Mouse (Mus musculus) cerebellum, postnatal 14 days (tissue): ENCODE data around the gene Fastk.

Experiments
- DNase-seq, 2 experiments: peaks; one replicate each; pipeline ENCODE4 v3.0.0; 2021; ENCODE audit warnings: mixed read lengths in 2 of 2

The Fastk gene

DNA sequence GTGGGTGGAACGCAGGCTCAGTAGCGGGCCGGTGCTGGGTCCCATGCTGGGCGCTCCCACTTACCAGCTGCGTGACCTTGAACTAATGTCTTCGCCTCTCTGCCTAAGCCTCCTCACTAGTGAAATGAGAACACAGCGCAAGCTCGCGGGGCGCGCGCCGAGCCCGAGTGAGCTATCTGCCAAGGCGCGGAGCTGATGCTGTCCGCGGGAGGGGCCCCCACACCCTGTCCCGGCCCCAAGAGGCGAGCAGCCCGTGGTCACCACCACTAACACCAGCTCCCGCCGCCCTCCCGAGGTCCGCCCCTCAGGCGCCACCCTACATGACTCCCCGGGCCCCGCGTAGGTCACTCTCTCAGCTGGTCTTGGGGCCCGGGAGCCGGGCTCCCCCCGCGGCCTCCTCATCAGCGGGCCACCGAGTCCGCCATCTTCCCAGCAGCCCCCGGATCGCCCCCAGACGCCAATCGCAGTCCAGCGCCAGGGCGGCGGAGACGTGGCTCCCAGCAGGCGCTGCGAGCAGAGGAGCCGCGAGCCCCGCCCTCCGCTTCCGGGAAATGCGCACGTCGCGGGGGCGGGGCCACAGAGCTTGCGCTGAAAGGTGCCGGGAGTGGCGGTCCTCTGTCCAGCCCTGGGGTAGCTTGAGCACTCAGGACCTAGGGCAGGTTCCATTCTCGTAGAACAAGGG, at the start of gene Fastk:
Gene Fastk, minus strand, starts transcription at position 542 of the 682 bp plus-strand sequence.
- peak; percentile 95 to 97 for DNase-seq

DNA sequence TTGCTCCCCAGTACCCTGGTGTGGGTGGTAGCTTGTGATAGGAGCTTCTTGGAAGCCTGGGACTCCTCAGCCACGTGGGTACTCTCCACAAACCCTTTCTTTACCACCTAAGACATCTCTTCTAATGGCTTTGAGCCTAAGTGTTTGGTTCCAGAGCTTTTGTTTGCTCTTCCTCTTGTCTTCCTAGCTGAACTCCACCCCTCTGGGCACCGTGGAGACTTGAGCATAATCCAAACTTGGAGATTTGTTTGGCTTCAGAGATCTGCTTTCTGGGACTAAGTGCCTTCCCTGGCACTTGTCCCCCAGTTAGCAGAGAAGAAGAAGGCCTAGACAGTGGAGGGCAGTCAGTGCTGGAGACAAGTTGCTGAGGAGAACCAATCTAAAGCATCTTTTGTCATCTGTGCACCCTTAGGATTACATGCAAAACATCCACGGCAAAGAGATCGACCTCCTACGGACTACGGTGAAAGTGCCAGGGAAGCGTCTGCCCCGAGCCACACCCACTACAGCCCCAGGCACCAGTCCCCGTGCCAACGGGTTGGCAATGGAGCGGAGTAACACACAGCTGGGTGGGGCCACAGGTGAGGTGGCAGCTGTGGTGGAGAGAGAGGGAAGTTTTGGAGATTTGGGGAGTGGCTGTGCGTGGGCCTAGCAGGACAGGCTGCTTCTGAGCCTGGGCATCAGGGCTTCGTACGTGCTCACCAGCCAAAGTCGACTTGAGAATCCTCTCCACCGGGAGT, 47.6 kb upstream of the Fastk start:
- no peak for DNase-seq

DNA sequence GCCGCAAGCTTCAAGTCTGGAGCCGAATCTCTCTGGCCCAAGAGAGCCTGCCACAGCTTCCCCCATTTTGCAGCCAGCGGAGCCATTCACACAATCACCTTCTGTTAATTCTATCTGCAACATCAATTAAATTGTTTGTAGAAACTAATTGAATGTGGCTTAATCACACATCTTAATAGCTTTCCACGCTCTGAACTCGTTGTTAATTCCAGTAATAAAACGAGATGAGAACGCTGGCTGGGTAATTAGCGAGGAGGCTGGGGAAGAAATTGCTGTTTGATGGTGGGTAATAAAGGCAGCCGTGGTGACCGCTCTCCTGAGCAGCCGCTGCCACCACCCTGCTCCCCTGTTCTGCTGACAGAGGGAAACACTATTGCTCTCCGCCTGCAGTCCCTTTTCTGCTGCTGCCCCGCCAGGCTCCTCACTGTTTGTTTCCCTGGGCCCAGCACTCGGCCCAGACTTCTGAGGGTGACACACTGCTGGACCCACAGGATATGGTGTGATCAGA, 45.4 kb upstream of the Fastk start:
- DNase-seq: no peak

DNA sequence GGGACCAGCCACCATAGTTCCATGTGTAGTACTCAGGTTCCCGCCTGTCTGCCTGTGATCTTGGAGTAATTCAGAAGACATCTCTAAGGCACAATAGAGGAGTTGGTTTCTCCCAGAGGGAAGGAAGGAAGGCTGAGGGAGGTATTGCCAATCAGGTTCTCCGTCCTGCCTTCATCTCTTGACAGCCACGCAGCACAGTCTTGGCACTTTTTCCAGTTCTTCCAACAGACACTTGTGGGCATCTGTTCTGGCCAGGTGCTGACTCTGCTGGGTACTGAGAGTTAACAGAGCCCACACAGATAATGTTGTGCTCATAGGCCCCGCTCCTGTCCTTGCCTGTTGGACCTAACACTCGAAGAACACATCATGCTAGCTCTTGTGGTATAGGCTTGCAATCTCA, 41.7 kb upstream of the Fastk start:
- DNase-seq: no peak

DNA sequence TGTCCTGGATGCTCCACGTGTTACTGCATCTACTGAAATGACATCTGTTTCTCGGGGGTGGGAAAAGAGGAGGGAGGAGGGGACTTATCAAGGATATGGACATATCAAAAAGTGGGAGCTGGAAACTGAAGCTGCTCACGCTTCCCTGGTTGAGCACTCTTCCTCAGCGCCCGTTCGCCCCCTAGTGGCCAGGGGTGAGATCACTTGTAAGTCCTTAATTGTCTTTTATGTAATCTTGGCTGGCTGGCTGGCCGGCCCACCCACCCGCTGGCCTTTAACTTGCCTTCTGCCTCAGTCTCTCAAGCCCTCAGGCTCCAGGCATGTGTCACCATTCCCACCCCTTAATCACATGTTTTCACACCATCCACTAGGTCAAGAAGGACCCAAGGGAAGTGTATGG, 41.0 kb upstream of the Fastk start:
- DNase-seq: peak; percentile 95 to 98

DNA sequence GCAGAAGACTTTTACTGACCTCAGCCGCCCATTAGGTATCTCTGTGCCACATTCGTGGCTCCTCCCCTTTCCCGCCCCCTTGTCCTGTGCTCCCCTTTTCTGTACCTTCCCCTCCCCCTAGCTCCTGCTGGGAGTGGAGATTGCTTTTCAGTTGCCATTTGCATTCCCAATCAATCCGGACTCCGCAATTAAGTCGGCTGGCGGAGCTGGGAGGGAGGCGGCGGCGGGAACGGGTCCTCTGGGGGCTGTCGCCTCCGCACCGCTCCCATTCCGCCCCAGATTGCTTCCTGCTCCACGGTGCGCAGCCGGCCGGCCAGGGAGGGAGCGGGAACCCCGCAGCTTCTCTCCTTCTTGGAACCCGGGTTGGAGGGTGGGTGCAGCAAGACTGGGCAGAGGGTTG, 39.9 kb upstream of the Fastk start:
- DNase-seq: no peak

DNA sequence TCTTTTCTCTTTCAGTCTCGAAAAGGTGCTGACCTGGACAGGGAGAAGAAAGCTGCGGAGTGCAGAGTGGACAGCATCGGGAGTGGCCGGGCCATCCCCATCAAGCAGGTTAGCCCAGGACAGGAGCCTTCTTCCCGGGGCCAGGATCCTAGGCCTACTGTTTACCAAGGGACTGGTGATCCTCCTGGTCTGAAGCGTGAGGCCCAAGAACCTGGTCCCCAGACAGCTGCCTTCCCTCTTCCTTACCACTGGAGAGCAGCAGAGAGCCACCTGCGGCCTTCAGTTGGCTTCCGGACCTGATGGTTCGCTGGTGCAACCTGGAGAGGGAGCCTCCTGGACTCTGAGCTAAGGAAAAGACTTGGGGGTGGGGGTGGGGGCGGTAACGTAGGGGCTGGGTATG, 38.2 kb upstream of the Fastk start:
- DNase-seq: peak; percentile 83 to 86

DNA sequence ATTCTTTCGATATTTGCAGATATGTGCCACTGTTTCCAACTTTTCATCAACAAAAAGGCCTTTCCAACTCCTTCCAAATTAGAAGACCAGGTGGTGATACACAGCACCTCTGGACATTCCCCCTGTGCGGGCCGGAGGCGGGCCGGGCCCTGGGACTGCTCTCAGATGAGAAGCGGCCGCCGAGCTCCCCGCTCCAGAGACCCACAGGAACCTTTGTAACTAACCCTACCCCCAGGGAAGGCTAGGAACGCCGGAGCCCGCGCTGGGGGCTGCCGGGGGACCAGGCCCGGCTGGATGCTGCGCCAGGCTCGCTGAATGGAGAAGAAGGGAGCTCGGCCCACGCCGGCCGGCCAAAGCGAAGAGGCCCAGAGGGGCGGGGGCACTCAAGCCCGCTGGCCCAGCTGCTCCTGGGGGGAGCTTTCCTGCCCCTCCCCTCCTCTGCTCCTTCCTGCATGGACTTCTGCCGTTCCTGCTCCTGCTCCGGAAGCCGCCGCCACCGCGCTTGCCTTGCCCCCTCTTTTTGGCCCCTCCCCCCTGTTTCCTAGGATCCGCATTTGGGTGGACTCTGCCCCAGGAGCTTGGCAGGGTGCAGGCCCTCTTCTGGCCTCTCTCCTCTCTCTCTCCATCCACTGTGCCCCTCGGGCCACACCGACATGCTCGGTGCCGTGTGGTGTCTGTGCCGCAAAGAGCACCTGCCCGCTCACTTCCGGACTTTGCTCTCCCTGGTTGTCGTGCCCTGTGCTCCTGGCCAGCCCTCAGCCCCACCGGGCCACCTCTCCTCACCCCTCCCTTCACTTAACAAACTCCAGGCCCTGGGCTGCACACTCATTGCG, 37.4 kb upstream of the Fastk start:
- no peak for DNase-seq

DNA sequence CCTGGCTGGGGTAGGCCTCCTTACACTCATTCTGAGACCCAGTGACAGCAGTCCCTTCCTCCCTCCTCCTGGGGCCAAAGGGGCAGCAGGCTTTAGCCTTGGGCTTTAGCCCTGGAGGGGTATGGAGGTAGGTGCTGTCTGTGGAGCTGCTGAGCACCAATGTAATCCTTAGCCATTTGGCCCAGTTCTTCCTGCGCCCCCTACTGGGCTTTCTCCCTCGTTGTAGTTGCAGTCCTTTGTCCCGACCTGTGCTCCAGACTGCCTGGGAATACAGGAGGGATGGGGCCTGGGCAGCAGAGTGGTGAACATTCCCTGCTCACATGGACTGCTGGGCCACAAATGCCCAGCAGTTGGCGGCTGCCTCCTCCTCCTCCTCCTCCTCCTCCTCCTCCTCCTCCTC, 36.6 kb upstream of the Fastk start:
- DNase-seq: peak; percentile 78 to 87

DNA sequence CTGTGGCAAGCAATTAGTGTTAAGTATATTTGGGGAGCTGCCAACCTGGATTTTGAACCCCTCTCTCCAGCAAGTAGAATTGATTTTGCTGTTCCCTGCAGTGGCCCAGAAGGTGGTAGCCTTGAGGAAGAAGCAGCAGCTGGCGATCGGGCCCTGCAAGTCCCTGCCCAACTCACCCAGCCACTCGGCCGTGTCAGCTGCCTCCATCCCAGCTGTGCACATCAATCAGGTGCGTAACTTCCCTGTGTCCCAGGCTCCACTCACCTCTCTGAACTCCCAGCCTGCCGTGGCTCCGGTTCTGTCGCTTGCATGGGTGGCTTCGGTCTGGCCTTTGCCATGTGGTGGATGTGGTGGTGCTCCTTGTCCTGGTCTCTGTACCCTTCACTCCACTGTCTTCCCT, 32.8 kb upstream of the Fastk start:
- DNase-seq: no peak

DNA sequence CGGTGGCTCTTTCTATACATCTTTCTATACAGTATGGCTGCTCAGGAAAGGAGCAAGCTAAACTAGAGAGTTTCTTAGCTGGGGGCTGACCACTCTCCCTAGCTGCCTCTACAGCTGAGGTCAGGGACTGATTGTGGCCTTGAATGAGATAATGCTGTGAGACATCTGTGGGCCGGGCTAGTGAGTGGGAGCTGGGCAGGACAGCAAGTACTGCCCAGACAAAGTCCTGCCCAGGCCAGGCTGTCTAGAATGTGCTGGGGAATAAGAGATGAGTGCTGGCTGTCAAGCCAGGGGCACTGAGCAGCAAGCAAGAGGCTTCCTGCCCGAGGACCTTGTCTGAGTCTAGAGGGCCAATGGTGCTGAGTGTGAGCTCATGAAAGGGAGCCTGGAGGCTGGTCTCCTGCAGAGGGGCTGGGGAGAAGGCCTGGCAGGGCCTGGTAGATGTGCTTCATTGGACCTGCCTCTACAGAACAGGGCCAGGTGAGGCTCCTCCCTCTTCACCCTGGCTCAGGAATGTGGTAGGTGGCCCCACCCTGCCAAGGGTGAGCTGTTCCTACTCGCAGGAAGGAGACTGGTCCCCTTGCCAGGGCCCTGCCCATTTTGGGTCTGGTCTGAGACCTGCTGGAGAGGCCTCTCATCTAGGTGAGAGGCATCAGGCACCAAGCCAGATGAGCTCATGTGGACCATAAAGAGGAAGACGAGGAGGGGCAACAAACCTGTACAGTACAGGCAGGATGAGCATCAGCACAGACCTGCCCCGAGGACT, 30.6 kb upstream of the Fastk start:
- peak; percentile 65 to 69 for DNase-seq

DNA sequence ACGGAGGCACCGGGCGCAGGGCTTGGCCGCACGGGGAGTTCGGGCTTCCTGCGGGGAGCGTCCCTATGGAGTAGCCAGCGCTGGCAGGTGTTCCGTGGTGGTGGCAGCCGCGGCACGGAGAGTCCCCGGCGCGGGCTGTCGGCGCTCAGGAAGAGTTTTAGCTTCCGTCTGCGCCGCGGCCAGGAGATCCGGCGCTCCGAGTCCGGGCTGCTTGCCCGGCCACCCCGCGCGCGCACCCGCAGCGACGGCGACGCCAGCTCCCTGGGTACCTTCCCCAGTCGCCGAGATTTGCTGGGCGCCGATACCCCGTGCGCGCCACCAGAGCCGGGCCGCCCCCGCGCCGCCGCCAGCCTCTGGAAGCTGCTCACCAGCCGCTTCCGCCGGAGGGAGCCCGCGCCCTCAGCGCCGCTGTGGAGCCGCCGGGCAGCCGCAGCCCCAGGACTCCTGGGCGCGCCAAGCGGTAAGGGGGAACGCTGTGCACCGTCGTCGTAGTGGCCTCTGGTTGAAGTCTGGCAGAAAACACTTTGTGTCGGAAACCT, 29.7 kb upstream of the Fastk start:
- DNase-seq: peak; percentile 41 to 49

DNA sequence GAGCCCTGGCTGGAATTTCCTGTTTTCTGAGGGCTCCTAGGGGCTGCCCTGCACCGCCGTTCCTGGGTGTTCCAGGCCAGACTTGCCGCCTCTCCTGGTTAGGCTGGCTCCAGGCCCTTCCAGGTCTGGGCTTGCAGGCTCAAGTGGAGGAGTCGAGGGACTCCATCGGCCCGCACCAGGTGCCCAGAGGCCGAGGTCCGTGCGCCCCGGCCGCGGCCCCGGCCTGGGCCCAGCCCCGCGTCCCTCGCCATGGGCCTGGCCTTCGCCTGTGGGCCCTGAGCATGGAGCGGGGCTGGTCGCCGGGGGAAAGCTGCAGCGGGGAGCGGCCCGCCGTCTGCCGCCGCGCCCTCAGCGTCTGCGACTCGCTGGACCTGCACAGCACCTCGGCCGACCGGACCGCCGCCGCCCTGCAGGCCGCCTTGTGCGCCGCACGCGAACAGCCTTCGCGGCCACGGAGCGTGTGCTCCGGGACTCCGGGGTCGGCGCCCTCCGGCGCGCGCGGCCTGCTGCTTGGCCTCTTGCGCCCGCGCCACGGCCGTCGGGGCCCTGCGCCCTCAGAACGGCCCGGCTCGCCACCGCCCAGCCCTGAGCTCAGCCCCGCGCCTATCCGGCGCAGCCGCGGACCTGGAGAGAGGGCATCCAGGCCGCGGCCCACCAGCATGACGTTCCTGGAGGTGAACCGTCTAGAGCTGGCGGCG, 29.1 kb upstream of the Fastk start:
- peak; percentile 40 to 42 for DNase-seq

DNA sequence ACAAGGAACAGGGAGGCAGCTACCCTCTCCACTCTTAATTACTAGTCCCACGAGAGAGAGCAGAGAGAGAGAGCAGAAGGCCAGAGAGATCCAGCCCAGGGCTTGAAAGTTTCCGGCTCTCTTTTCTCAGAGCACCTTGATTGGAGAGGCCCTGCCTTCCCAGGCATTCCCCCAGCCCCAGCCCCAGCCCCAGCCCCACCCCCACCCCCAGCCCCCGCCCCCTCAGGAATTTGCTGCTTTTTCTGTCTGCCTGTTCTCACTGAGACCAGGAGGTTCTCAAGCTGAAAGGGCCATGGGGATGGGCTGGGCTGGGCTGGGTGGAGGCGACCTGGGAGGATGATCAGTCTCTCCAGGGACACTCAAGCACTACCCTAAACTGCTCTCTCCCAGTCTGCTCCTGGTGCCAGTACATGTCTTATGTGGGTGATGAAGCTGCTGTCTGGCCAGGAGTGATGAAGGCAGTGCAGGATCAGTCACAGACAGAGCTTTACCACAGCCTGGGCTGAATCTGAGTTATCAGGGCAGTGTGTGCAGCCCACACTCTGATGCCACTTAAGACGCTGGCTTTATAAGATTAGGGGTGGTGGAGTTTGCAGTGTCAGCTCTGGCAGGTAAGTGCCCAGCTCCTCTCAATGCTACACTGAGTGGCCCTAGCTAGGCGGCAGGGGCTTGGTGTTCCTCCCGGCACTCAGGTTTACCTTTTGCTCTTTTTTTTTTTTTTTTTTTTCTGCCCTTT, 28.0 kb upstream of the Fastk start:
- no peak for DNase-seq

DNA sequence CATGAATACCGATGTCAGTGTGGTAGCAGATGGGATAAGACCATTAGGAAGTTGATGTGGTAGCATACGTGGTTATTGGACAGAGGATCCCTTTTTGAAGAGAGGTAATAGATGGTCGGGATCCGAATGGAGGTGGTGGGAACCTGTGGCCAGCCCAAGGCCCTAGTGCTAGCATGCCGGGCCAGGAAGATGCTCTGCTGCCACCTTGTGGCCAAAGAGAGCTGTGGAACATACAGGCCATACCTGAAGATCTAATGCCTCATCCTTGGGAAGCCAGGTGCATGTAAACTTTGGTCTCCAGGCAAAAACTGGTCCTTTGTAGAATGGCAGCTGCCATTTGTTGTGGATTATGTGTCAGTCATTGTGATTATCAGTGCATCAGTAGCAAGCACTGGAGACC, 25.5 kb upstream of the Fastk start:
- DNase-seq: peak; percentile 91 to 92

DNA sequence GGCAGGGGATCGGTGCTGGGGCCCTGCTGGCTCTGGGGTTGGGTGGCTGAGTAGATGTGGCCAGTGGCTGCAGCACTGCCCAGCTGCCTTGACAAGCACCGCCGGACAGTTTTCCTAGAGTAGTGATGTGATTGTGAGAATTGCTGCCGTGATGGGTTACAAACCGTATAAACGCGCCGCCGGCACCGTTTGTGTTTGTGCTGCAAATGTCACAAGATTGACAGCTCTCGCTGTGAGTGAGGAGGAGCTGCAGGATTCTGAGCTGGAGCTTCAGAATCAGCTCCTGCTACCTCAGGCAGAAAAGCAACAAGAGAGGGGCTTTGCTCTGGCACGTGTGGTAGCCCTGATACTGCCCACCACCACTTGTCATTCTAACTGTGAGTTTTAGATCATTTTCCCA, 21.7 kb upstream of the Fastk start:
- DNase-seq: no peak

DNA sequence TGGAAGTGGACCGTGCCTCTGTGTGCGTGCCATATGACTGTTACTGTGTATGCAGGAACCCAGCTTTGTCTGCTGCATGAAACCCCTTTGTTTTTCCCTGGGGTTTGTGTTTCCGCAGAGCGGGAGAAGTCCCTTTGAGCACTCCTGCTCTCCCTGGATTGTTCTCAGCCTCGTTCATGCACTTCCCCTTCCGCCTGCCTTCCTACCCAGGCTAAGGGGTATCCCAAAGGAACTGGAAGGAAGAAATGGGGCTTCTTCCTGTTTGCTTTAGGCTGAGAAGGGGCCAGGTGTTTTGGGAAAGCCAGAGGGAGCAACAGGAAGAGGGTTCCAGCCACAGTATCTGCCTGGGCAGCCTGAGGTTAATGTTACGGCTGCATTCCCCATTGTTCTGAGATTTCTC, 10.5 kb upstream of the Fastk start:
- no peak for DNase-seq

DNA sequence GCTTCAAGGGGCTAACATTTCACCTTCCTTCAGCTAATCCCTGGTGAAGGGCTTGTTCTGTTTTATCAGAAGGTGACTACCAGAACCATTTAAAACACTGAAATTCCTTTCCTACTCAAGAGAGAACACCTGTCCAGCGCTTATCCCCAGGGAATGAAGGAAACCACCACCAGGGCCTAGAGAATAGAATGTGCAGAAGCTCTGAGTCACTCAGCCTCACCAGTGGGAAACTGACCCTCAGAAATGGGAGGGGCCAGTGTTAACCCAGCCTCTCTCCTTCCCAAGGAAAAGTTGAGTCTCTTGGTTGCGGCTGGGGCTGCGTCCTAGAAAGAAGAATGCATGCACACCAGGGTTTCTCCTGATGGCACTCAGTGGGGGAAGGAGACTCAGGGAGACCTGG, 10.0 kb upstream of the Fastk start:
- DNase-seq: no peak

DNA sequence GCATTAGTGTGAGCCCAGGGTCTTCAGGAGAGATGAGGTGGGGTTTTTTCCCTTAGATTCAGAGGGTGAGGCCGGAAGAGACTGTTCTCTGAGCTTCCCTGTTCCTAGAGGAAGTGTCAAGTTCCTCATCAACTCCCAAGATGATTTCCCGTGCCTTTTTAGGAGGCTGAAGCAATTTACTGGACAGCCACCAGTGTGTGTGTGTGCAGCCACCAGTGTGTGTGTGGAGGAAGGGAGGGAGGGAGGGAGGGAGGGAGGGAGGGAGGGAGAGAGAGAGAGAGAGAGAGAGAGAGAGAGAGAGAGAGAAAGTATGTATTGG, 8.9 kb upstream of the Fastk start:
- no peak for DNase-seq

DNA sequence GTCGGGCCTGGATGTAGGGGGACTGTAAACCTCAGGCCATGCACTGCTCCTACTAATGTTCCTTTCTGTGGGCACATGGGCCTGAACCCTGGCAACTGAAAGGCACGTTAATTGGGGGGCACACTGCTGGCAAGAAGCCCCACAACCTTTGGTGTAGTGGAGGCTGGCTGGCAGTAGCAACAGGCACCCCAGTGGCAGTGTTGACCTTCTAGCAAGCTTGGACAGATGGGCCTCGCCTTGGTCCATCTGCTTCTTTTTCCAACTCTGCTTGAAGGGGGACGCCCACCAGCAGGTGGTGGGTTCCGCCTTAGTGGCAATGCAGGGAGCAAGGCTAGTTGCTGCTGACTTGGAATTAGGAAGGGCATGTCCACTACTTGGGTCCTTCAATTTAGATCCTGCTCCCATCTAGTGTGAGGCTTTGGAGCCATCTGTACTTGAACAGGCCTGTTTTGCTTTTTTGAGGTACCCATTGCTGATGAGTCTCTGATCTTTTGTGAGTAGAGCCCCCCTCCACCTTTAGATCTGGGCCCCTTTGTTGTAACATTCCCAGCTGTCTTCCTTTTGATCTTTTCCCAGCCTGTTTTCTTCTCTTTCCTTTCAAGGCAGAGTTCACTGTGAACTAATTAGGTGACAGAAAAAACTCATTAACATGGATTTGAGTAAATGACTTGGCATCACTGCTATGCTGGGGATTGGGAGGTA, 8.3 kb upstream of the Fastk start:
- peak; percentile 79 to 91 for DNase-seq
